Mouse (Mus musculus): ENCODE data around the gene Ereg.

Ereg gene

DNA sequence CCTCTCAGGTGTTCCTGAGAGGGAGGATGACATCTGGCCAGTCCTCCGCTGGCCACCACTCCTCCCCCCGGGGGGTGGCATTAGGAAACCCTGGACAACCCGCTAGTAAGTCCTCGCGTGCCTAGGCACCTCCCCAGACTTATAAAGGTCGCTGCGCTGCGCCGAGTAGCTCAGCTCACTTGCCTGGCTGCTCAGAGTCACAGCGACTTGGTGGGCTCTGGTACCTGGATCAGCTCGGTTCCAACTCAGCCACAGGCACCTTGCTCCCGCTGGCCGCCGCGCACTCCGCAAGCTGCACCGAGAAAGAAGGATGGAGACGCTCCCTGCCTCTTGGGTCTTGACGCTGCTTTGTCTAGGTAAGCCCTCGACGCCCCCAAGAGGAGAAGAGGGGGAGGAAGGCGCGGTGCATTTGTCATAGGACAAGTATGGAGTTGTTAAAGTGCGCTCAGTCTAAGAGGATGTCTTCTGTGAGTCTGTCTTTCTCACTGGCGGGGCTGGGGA, at the start of gene Ereg:
TSS of gene Ereg (plus strand) at position 173 of the 501 bp plus-strand sequence.
- DNase-seq (ENCODE audit: low spot score): no peak

GRCm38 (mm10) chr5:91027164-91027563, 47.3 kb upstream of the Ereg start, which contains the start of gene Epgn:
TSS of gene Epgn (plus strand) at chr5:91027464.
- no peak for DNase-seq (ENCODE audit: low spot score)

GRCm38 (mm10) chr5:91027840-91028239, 46.6 kb upstream of the Ereg start:
- no peak for DNase-seq (ENCODE audit: low spot score)

GRCm38 (mm10) chr5:91030629-91031028, 43.8 kb upstream of the Ereg start:
- no peak for DNase-seq (ENCODE audit: low spot score)

DNA sequence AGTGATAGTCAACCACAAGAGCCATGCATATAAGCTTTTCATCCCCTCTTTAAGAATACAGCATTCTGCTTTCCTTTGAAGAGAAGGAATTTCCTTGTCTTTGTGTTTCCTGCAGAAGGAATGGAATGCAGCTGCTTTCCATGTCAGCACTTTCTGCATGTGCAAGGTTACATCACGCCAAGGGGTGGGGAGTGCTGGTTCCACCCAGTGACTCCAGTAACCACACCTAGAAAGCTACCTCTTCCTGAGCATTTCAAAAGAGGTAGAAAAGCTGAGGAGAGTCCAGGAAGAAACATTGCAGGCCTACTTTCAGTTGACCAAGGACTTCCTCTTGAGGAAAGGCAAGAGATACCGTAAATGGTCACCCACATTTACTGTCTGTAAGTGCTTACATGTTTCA, 39.1 kb upstream of the Ereg start:
- DNase-seq (ENCODE audit: low spot score): no peak

GRCm38 (mm10) chr5:91036628-91037027, 37.8 kb upstream of the Ereg start:
- no peak for DNase-seq (ENCODE audit: low spot score)

DNA sequence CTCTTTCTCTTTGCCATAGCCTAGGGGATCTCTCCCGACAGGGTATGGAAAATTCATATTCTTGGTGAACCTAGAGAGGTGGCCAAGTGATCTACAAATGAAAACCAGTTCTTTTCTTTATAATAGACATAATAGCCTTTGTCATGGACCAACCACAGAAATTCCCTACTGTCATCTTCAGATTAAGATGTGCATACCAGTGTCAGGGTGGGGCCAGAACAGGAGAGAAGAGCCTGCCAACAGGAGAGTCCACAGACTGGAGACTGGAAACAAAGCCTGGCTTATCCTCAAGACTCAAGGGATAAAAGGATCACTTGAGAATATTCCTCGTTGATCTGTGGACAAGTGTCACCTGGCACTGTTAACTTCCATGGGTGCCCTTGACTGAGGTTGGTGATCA, 36.7 kb upstream of the Ereg start:
- DNase-seq (ENCODE audit: low spot score): no peak

GRCm38 (mm10) chr5:91038547-91038946, 35.9 kb upstream of the Ereg start:
- DNase-seq (ENCODE audit: low spot score): peak; percentile 3

GRCm38 (mm10) chr5:91038963-91039362, 35.5 kb upstream of the Ereg start:
- no peak for DNase-seq (ENCODE audit: low spot score)

DNA sequence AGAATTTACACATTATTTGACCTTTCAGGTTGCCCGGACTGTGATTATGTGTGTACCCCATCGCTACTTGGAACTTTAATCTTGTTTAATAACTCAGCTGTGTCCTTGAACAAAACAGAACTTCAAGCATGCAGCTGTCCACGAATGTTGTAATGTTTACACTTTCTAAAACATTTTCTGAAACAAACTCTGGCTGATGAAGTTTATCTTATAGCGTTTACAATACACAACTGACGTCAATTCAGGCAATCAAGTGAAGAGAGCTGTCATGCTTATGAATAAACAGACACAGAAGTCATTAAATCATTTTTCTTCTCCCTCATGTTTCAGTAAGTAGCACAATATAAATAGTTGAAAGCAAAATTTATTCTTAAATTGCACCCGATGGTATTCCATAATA, 26.4 kb upstream of the Ereg start:
- DNase-seq (ENCODE audit: low spot score): no peak

DNA sequence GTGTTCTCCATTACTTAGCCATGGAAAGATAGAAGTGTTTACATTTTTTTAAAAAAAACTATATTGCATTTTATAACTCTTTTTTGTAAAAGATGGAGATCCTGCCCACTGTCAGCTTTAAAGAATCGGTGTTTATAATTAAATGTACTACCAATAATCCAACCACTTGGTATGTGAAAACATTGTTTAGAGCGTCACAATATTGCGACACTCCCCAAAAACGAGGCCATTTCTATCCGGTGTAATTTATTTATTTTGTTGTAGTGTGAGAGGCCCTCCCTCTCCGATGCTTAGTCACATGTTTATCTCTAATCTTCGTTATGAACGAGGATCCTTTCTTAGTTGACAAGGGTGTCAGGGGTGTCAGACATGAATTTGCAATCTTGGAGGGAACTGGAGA, 26.0 kb upstream of the Ereg start:
- no peak for DNase-seq (ENCODE audit: low spot score)

- DNase-seq (ENCODE audit: low spot score): no peak
Measured at GRCm38 (mm10) chr5:91072340-91072739, 2.1 kb upstream of the Ereg start.

GRCm38 (mm10) chr5:91073626-91074025, 796 bp upstream of the Ereg start:
- DNase-seq (ENCODE audit: low spot score): no peak

DNA sequence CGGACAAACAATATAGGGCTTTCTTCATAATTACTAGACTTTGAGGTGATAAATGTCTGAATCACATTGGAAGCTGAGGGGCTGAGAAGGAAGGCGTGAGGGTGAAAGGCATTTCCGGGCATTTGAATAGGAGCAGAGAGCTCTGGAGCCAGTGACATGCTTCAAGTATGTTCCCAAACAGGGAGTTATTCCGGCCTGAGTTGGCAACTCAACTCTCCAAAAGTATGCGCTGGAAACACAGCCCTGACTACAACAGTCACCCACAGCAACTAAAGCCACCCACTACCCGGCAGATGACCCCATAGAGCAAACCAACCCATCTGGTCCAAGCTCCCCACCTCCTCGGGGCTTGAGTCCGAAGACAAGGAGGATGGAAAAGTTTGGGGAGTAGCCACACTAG, 396 bp upstream of the Ereg start:
- no peak for DNase-seq (ENCODE audit: low spot score)

- no peak for DNase-seq (ENCODE audit: low spot score)
Measured at GRCm38 (mm10) chr5:91075021-91075420, 599 bp downstream of the Ereg start.

DNA sequence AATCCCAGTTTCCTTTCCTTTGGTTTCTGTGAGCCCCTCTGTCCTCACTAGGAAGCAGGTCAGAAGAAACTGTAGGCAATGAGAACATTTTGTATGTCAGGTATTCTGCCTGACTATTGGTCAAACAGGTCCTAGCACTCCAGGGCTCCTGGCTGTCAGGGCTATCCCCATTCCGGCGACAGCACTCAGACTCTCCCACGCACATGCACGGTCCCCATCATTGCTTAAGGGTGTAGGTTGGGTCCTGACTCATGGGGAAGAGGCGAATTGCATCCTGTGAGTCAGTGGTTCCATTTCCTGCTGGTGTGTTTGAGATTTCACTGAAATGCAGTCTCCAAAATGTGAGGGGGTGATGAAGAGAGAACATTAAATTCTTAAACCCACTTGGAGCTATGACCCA, 8.6 kb downstream of the Ereg start:
- no peak for DNase-seq (ENCODE audit: low spot score)

- DNase-seq (ENCODE audit: low spot score): no peak
Measured at GRCm38 (mm10) chr5:91085291-91085690, 10.9 kb downstream of the Ereg start.

DNA sequence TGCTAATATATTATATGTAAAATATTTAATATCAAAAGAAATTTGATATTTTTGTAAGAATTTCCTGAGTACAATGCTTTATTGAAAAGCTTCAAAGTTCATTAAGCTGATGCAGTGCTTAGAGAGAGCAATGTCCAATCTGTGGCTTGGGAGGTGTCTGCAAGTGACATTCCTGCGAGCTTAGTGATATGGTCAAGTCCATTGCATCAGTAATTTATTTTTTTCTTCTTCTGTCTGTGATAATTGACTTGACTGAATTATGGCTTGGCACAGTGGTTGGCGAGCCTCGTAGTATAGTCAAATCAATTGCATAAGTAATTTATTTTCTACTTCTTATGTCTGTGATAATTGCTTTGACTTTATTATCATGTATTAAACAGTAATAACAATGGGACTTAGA, 15.9 kb downstream of the Ereg start:
- DNase-seq (ENCODE audit: low spot score): no peak

- DNase-seq (ENCODE audit: low spot score): no peak
Measured at GRCm38 (mm10) chr5:91097911-91098614, 23.6 kb downstream of the Ereg start.

- DNase-seq (ENCODE audit: low spot score): no peak
Measured at GRCm38 (mm10) chr5:91101742-91102141, 27.3 kb downstream of the Ereg start.

- no peak for DNase-seq (ENCODE audit: low spot score)
Measured at GRCm38 (mm10) chr5:91103943-91104665, 29.7 kb downstream of the Ereg start.

DNA sequence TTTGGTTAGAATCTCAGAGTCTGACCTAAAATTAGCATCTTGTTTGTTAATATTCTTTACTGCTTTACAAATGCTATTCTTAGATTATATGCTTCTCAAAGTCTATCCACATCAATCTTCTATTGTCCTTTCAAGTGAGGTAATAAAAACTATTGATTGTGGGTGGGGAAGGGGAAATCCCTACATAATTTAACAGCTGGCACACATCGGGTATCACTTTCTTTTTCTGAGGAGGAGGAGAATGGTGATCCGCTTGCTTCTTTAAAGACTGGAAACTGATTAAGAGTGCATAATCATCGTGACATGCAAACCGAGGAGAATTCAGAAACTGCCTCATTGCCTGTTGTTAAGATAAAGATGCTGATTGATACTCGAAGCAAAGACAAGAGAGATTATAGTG, 31.8 kb downstream of the Ereg start:
- no peak for DNase-seq (ENCODE audit: low spot score)

GRCm38 (mm10) chr5:91110023-91110670, 35.7 kb downstream of the Ereg start:
- DNase-seq (ENCODE audit: low spot score): no peak
